Mouse (Mus musculus): ENCODE results near the gene Ager.

Ager gene

GRCm38 (mm10) chr17:34604511-34605237, 7.0 kb downstream of the Ager start:
- no peak for DNase-seq (ENCODE audit: low spot score in 2 of 2)

GRCm38 (mm10) chr17:34605609-34606008, 7.9 kb downstream of the Ager start:
- DNase-seq (ENCODE audit: low spot score in 2 of 2) = peak; percentile 89 to 94

- peak in 1 of 2 experiments; percentile 51 for DNase-seq (ENCODE audit: low spot score in 2 of 2)
These were observed 8.8 kb downstream of the Ager start for GRCm38 (mm10) chr17:34606186-34607039.

GRCm38 (mm10) chr17:34607997-34608396, 10.3 kb downstream of the Ager start:
- no peak for DNase-seq (ENCODE audit: low spot score in 2 of 2)

- no peak for DNase-seq (ENCODE audit: low spot score in 2 of 2)
These were observed 13.4 kb downstream of the Ager start for GRCm38 (mm10) chr17:34611050-34611449.

GRCm38 (mm10) chr17:34613054-34613645, 15.5 kb downstream of the Ager start:
- DNase-seq (ENCODE audit: low spot score in 2 of 2) = no peak

- no peak for DNase-seq (ENCODE audit: low spot score in 2 of 2)
These were observed 16.2 kb downstream of the Ager start for GRCm38 (mm10) chr17:34613830-34614229.

- DNase-seq (ENCODE audit: low spot score in 2 of 2) = no peak
These were observed 18.2 kb downstream of the Ager start, which contains the start of gene Egfl8 for GRCm38 (mm10) chr17:34615871-34616270. Gene Egfl8, minus strand, starts transcription at chr17:34615971.

GRCm38 (mm10) chr17:34618999-34619398, 21.3 kb downstream of the Ager start:
- DNase-seq (ENCODE audit: low spot score in 2 of 2) = peak; percentile 75 to 87

- no peak for DNase-seq (ENCODE audit: low spot score in 2 of 2)
These were observed 23.3 kb downstream of the Ager start for GRCm38 (mm10) chr17:34621006-34621405.

- DNase-seq (ENCODE audit: low spot score in 2 of 2) = no peak
These were observed 25.5 kb downstream of the Ager start for GRCm38 (mm10) chr17:34623161-34623560.

- no peak for DNase-seq (ENCODE audit: low spot score in 2 of 2)
These were observed 27.3 kb downstream of the Ager start for GRCm38 (mm10) chr17:34624981-34625380.

- no peak for DNase-seq (ENCODE audit: low spot score in 2 of 2)
These were observed 28.6 kb downstream of the Ager start for GRCm38 (mm10) chr17:34626062-34626772.

- DNase-seq (ENCODE audit: low spot score in 2 of 2) = peak; percentile 35 to 53
These were observed 29.1 kb downstream of the Ager start for GRCm38 (mm10) chr17:34626773-34627092.

GRCm38 (mm10) chr17:34627093-34627942, 29.7 kb downstream of the Ager start:
- DNase-seq (ENCODE audit: low spot score in 2 of 2) = peak; percentile 53 to 79

- DNase-seq (ENCODE audit: low spot score in 2 of 2) = peak; percentile 36 to 55
These were observed 30.4 kb downstream of the Ager start, which contains the start of gene Ppt2 for GRCm38 (mm10) chr17:34627943-34628643. Gene Ppt2, minus strand, starts transcription at chr17:34628510.

GRCm38 (mm10) chr17:34628644-34628967, 30.9 kb downstream of the Ager start:
- DNase-seq (ENCODE audit: low spot score in 2 of 2) = no peak

- DNase-seq (ENCODE audit: low spot score in 2 of 2) = peak in 1 of 2 experiments; percentile 12
These were observed 31.6 kb downstream of the Ager start, which contains the start of gene Prrt1 for GRCm38 (mm10) chr17:34629221-34629751. Gene Prrt1, plus strand, starts transcription at chr17:34629533.

- no peak for DNase-seq (ENCODE audit: low spot score in 2 of 2)
These were observed 32.3 kb downstream of the Ager start for GRCm38 (mm10) chr17:34629796-34630603.

Measured in spleen, postnatal 10 days (tissue).